Mouse (Mus musculus): ENCODE results near the gene Olfr1000.
"Not testable (repeated sequence)": the region's sequence is repeated elsewhere in the genome, so short reads cannot be mapped to it uniquely, and the experiment has no call there.

Olfr1000 gene

DNA sequence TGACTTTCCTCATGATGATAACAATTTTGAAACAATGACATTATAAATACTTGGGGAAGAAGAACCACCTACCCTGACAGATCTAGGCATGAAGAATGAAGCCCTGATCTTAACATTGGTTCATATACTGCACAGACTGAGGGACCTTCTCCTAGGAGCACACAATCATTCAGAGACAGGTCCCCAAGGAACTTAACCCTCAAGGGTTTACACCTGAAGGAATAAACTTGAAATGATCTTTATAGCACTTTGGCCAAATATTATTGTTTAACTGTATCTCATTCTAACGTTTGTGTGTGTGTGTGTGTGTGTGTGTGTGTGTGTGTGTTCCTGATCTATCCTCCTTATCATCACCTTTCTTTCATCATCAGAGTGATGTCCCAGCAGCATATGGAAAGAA lies at the start of gene Olfr1000:
TSS of gene Olfr1000 (minus strand) at position 101 of the 400 bp plus-strand sequence.
- no peak for DNase-seq (ENCODE audit: low read depth, low spot score)

DNA sequence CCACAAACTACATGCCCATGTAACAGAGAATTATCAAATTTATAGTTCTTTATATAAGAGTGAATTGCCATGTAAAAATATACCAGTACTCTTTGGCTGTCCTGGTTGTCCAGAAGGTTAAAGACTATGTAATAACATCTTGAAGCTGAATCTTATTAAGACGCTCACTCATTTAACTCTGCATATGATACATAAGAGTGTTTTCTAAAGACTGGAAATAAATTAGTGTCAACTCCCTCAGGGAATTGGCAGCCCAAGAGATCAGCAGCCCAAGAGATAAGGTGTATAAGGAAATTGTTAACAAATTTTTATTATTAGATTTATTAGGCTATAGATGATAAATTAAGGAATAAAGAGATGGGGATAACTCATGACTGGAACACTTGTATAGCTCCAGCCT lies 38.9 kb upstream of the Olfr1000 start, which contains the start of gene Olfr1002:
TSS of gene Olfr1002 (minus strand) at position 101 of the 400 bp plus-strand sequence.
- DNase-seq (ENCODE audit: low read depth, low spot score): no peak

DNA sequence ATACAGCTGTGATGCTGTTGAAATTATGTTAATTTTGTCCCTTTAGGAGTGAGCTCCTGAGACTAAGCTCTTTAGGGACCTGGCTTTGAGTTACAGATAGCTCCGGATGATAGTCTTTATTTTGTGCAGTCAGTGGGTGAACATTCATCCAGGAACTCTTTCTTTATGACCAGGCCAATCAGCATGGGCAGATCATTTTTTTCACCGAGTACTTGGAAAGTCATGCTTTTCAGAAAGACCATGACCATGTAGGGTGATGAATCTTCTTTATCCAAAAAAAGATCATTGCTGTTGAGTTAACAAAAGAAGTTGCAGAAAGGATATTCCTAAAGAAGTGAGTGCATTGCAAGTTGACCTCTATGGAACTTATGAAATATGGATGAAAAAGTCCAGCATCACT lies 23.1 kb downstream of the Olfr1000 start, which contains the start of gene Olfr998:
TSS of gene Olfr998 (plus strand) at position 301 of the 400 bp plus-strand sequence.
- not testable (repeated sequence) for DNase-seq (ENCODE audit: low read depth, low spot score)

DNA sequence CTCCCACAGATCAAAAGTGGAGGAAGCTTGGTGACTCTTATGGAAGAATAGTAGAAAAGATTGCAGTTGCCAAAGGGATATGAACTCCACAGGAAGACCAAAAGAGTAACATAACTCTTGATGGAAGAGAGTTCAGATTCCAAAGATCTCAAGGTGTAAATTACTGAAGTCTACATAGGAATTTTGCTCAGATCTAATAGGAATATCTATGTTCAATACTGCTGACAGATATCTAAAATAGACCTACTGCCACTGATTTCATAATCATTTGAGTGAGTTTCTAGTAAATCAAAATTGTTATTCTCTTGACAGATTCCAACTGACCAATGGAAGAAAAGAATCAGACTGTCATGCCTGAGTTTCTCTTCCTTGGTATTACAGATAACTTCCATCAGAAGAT lies 32.8 kb downstream of the Olfr1000 start, which contains the start of gene Olfr996:
TSS of gene Olfr996 (plus strand) at position 301 of the 400 bp plus-strand sequence.
- DNase-seq (ENCODE audit: low read depth, low spot score): no peak

DNA sequence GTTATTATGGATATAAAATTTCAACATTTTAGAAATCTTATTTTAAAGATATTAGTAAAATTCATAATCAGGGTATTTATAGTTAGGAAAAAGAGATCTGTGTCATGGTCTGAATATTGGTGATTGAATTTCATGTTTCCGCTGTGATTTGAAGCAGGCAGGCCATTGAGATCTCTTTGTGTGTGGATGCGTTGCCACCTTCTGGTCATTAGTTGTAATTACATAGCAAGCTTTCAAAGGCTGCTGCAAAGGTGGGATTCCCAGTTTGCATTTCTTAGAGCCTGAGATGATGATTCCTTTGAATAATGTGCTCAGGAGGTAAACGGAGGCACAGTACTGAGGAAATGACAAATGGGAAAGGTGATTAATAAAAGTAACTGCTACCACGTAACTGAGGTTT lies 50.5 kb downstream of the Olfr1000 start:
- DNase-seq (ENCODE audit: low read depth, low spot score): peak; percentile 22

DNA sequence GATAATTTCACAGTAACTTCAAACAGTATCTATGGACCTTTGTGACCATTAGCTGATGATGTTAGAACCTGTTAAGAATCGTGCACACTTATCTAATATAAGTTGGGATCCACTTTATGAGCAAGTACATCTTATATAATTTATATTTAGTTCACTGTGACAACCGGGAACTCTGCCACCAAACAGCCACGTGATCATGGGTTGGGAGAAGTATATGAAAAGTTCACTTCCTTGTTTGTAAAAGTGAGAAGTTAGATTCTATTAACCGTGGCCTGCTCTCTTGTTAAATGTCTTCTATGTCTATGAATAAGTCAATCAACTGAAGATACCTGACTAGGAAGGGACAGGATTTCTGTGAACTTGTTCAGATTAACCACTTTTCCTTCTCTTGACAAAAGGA lies 51.5 kb downstream of the Olfr1000 start:
- no peak for DNase-seq (ENCODE audit: low read depth, low spot score)
